27 mouse cellular contexts compared by ENCODE assay signal in the genomic region with DNA sequence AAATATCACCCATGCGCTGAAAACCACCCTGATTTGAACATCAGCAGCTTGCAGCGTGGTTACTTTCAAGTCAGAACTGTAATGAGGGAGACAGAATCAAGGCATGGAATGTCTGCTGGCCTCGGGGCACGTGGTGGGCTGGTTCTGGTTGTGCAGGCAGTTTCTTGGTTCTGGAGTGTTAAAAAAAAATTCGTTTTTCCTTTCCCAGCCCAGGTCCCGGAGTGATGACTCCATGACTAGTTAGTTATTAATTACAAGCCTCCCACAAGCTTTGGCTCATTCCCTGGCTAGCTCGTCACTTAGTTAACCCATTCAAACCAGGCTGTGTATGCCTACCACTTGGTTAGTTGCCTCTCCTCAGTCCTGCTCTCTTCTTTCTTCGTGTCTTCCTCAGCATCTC. TPM values are rescaled to one million over a fixed set of nuclear protein-coding genes. Genes with fewer than 3 reads are reported as not detected.
DNase-seq lines count a peak whose midpoint lies in the region; ATAC-seq lines count a peak whose summit lies in the region.
"Had no signal": no experiment of that assay in that cellular context is flagged by ENCODE, and none has a peak within 500 bp of the region (broad histone marks: within the 10 kb centered on the region; RNA-seq: fewer than 3 reads in every experiment).

No protein-coding gene starts in this region.

- H3K4me2 ChIP-seq in kidney, embryonic 14.5 days (replicated peaks; ENCODE audit: low read depth, low read length) = no peak overlapping the region
- H3K4me2 ChIP-seq: embryonic facial prominence, embryonic 15.5 days; hindbrain, embryonic 12.5 days; intestine, embryonic 15.5 days; liver, embryonic 15.5 days; lung, embryonic 15.5 days; midbrain, embryonic 13.5 days; neural tube, embryonic 15.5 days; stomach, embryonic 15.5 days had no signal

- H3K9me3 ChIP-seq in kidney, embryonic 14.5 days (ENCODE audit: control insufficient read depth, low read length) = no peaks in the 10 kb centered on the region
- H3K9me3 ChIP-seq: embryonic facial prominence, embryonic 10.5 days; embryonic facial prominence, embryonic 15.5 days; heart, embryonic 10.5 days; hindbrain, embryonic 12.5 days; intestine, embryonic 15.5 days; liver, embryonic 15.5 days; lung, embryonic 15.5 days; midbrain, embryonic 13.5 days; neural tube, embryonic 15.5 days; stomach, embryonic 15.5 days had no signal

- H3K4me1 ChIP-seq in kidney, embryonic 14.5 days (ENCODE audit: control insufficient read depth, insufficient read depth, low read length) = peaks cover 37% of the 10 kb centered on the region

- no peak overlapping the region for H3K9ac ChIP-seq in kidney, embryonic 14.5 days (ENCODE audit: low read depth, low read length)
- H3K9ac ChIP-seq: embryonic facial prominence, embryonic 15.5 days; hindbrain, embryonic 12.5 days; intestine, embryonic 15.5 days; liver, embryonic 15.5 days; lung, embryonic 15.5 days; midbrain, embryonic 13.5 days; neural tube, embryonic 15.5 days; stomach, embryonic 15.5 days had no signal

- H3K36me3 ChIP-seq in kidney, embryonic 14.5 days (ENCODE audit: control insufficient read depth, insufficient read depth, low read length) = no peaks in the 10 kb centered on the region
- H3K36me3 ChIP-seq: heart, embryonic 10.5 days; hindbrain, embryonic 12.5 days; intestine, embryonic 15.5 days; liver, embryonic 15.5 days; lung, embryonic 15.5 days; midbrain, embryonic 13.5 days; neural tube, embryonic 15.5 days; stomach, embryonic 15.5 days had no signal

- no peak overlapping the region for H3K4me3 ChIP-seq in kidney, embryonic 14.5 days (ENCODE audit: low read length)
- H3K4me3 ChIP-seq: embryonic facial prominence, embryonic 10.5 days; embryonic facial prominence, embryonic 15.5 days; heart, embryonic 10.5 days; hindbrain, embryonic 12.5 days; intestine, embryonic 15.5 days; liver, embryonic 15.5 days; lung, embryonic 15.5 days; midbrain, embryonic 13.5 days; neural tube, embryonic 15.5 days; stomach, embryonic 15.5 days had no signal

- peak; percentile 14; the same call in 1 of the 2 replicates for ATAC-seq in kidney, embryonic 14.5 days (ENCODE audit: low FRiP score, low TSS enrichment)
- no peak for ATAC-seq in erythroblast, adult 5-6 weeks (replicated peaks; ENCODE audit: low FRiP score, poor library complexity, severe bottlenecking)
- ATAC-seq: activated CD4-positive, CD25-positive, alpha-beta regulatory T cell, adult 4 months; CD4-positive, CD25-positive, alpha-beta regulatory T cell, adult 4 months; forebrain, embryonic 14.5 days; hindbrain, postnatal 0 days; intestine, embryonic 15.5 days; midbrain, embryonic 13.5 days had no signal

- no peaks in the 10 kb centered on the region for H3K27me3 ChIP-seq in kidney, embryonic 14.5 days (ENCODE audit: control insufficient read depth, insufficient read depth, low read length)
- H3K27me3 ChIP-seq: embryonic facial prominence, embryonic 15.5 days; hindbrain, embryonic 12.5 days; intestine, embryonic 15.5 days; liver, embryonic 15.5 days; lung, embryonic 15.5 days; neural tube, embryonic 15.5 days; stomach, embryonic 15.5 days had no signal

- WGBS in kidney, embryonic 14.5 days = 59% methylated on average over 8 of the region's 8 CpGs

- H3K27ac ChIP-seq in kidney, embryonic 14.5 days (ENCODE audit: low read depth, low read length) = no peak overlapping the region
- H3K27ac ChIP-seq: embryonic facial prominence, embryonic 10.5 days; embryonic facial prominence, embryonic 15.5 days; heart, embryonic 10.5 days; hindbrain, embryonic 12.5 days; hindbrain, postnatal 0 days; intestine, embryonic 15.5 days; liver, embryonic 15.5 days; lung, embryonic 15.5 days; midbrain, embryonic 13.5 days; neural tube, embryonic 15.5 days; stomach, embryonic 15.5 days had no signal

- DNase-seq in Muller cell, postnatal 12 days (ENCODE audit: inconsistent ontology term) = peak; percentile 42
- DNase-seq in kidney, adult 11 months = peak; percentile 73
- DNase-seq in kidney, postnatal 25 days = peak; percentile 63 to 78
- DNase-seq in natural killer cell, adult 2 months (ENCODE audit: low spot score in 2 of 2) = no peak
- DNase-seq in embryo, embryonic 9.5 days (ENCODE audit: extremely low spot score) = no peak
- DNase-seq: adrenal gland, adult 8-10 months; cerebellum, adult 2 months; gastrocnemius, postnatal 14 days; heart, postnatal 36 days; retina, postnatal 1 day; right cerebral cortex, postnatal 25 days had no signal

RNA-seq across cellular contexts. Expression of a gene that starts 56.1 kb away (rescaled TPM):
- polyA plus RNA-seq in kidney, embryonic 14.5 days (2014; fragmentation: Nextera tagmentation; extraction: Ambion mirVana) = 17.1 and 19.2 TPM in 2 replicates
- 6.9 and 8.1 TPM in 2 replicates for total RNA-seq in erythroblast, adult 5-6 weeks (2015; ENCODE audit: low replicate concordance)
- total RNA-seq in erythroblast, adult 5-6 weeks (2017; ENCODE audit: low replicate concordance) = 5.0 and 6.1 TPM in 2 replicates

Comparison
In these comparisons a context has a peak if more than half of its experiments do, and no peak if none do; other contexts are left out.
1. DNase-seq: peak in Muller cell, postnatal 12 days (single experiment), kidney, adult 11 months (single experiment) and kidney, postnatal 25 days (2 of 2); none in natural killer cell, adult 2 months (0 of 2) and embryo, embryonic 9.5 days (single experiment).